7 mouse cellular contexts compared by ENCODE assay signal in genomic region chr5:34370840-34371239, GRCm38 (mm10). TPM values are rescaled to one million over a fixed set of nuclear protein-coding genes. Genes with fewer than 3 reads are reported as not detected.
DNase-seq lines count a peak whose midpoint lies in the region; ATAC-seq lines count a peak whose summit lies in the region.

No protein-coding gene starts in this region.

- WGBS in lung, embryonic 16.5 days = 19% methylated on average over 8 of the region's 8 CpGs
- WGBS in limb, embryonic 12.5 days = 37% methylated on average over 8 of the region's 8 CpGs
- WGBS in stomach, embryonic 14.5 days = 24% methylated on average over 8 of the region's 8 CpGs

- DNase-seq in lung, postnatal 36 days = no peak
- no peak for DNase-seq in thymus, postnatal 25 days
- DNase-seq in cerebellum, postnatal 36 days = no peak

- H3K27me3 ChIP-seq in lung, embryonic 16.5 days (ENCODE audit: control insufficient read depth, insufficient read depth, low read depth, low read length) = no peaks in the 10 kb centered on the region
- no peaks in the 10 kb centered on the region for H3K27me3 ChIP-seq in limb, embryonic 12.5 days
- no peaks in the 10 kb centered on the region for H3K27me3 ChIP-seq in stomach, embryonic 14.5 days (ENCODE audit: control insufficient read depth, insufficient read depth, low read length)

- H3K4me1 ChIP-seq in lung, embryonic 16.5 days (replicated peaks; ENCODE audit: control insufficient read depth, insufficient read depth, low read length) = peaks cover 18% of the 10 kb centered on the region
- H3K4me1 ChIP-seq in limb, embryonic 12.5 days (replicated peaks) = peaks cover 22% of the 10 kb centered on the region
- H3K4me1 ChIP-seq in stomach, embryonic 14.5 days (ENCODE audit: control insufficient read depth, insufficient read depth, low read length) = peaks cover 13% of the 10 kb centered on the region; the same call in 1 of the 2 replicates

- no peak for ATAC-seq in lung, embryonic 16.5 days (ENCODE audit: low read depth)
- 0 out of 2 replicates have a peak, but pooled peaks have one; percentile 4 for ATAC-seq in erythroid progenitor cell, adult 5-6 weeks (replicated peaks; ENCODE audit: low FRiP score, poor library complexity, severe bottlenecking)
- ATAC-seq in limb, embryonic 12.5 days (ENCODE audit: insufficient number of reproducible peaks, insufficient read depth, low FRiP score, low TSS enrichment, low read depth) = no peak
- ATAC-seq in stomach, embryonic 14.5 days (ENCODE audit: insufficient number of reproducible peaks, insufficient read depth, low FRiP score, low read depth) = no peak

- no peaks in the 10 kb centered on the region for H3K9me3 ChIP-seq in lung, embryonic 16.5 days (ENCODE audit: control insufficient read depth, low read length)
- H3K9me3 ChIP-seq in limb, embryonic 12.5 days = no peaks in the 10 kb centered on the region
- no peaks in the 10 kb centered on the region for H3K9me3 ChIP-seq in stomach, embryonic 14.5 days (ENCODE audit: control insufficient read depth, low read depth, low read length)

- H3K36me3 ChIP-seq in lung, embryonic 16.5 days (ENCODE audit: control insufficient read depth, insufficient read depth, low read length) = no peaks in the 10 kb centered on the region; the same call in 1 of the 2 replicates
- H3K36me3 ChIP-seq in limb, embryonic 12.5 days = peaks cover 8% of the 10 kb centered on the region; the same call in 1 of the 2 replicates
- no peaks in the 10 kb centered on the region for H3K36me3 ChIP-seq in stomach, embryonic 14.5 days (ENCODE audit: control insufficient read depth, insufficient read depth, low read length)

- H3K4me2 ChIP-seq in lung, embryonic 16.5 days (ENCODE audit: low read depth, low read length) = peak overlapping the region; percentile 60
- H3K4me2 ChIP-seq in limb, embryonic 12.5 days = peak overlapping the region; percentile 79
- peak overlapping the region; percentile 49 for H3K4me2 ChIP-seq in stomach, embryonic 14.5 days (replicated peaks; ENCODE audit: low read depth, low read length)

- H3K9ac ChIP-seq in lung, embryonic 16.5 days (ENCODE audit: low read length) = peak overlapping the region; percentile 95
- peak overlapping the region; percentile 96 for H3K9ac ChIP-seq in limb, embryonic 12.5 days (replicated peaks)
- H3K9ac ChIP-seq in stomach, embryonic 14.5 days (replicated peaks; ENCODE audit: low read depth, low read length) = peak overlapping the region; percentile 94

- no peak overlapping the region for H3K27ac ChIP-seq in lung, embryonic 16.5 days (ENCODE audit: low read length)
- no peak overlapping the region for H3K27ac ChIP-seq in limb, embryonic 12.5 days
- no peak overlapping the region for H3K27ac ChIP-seq in stomach, embryonic 14.5 days (ENCODE audit: low read length)

- peak overlapping the region; percentile 90 for H3K4me3 ChIP-seq in lung, embryonic 16.5 days (ENCODE audit: low read length)
- peak overlapping the region; percentile 87 for H3K4me3 ChIP-seq in limb, embryonic 12.5 days (replicated peaks)
- H3K4me3 ChIP-seq in stomach, embryonic 14.5 days (ENCODE audit: low read depth, low read length) = peak overlapping the region; percentile 94

RNA-seq across cellular contexts. Expression of gene Fam193a, which starts 1.1 kb away (rescaled TPM):
- polyA plus RNA-seq in lung, embryonic 16.5 days (2015; fragmentation: Nextera tagmentation; extraction: Ambion mirVana) = 10.3 and 12.7 TPM in 2 replicates
- 59.1 and 67.1 TPM in 2 replicates for total RNA-seq in erythroid progenitor cell, adult 5-6 weeks (2015; ENCODE audit: low replicate concordance)
- 48.8 and 89.6 TPM in 2 replicates for total RNA-seq in erythroid progenitor cell, adult 5-6 weeks (2017; ENCODE audit: low replicate concordance)
- polyA plus RNA-seq in limb, embryonic 12.5 days (2016; fragmentation: Nextera tagmentation; extraction: Ambion mirVana) = 13.7 and 19.8 TPM in 2 replicates
- polyA plus RNA-seq in stomach, embryonic 14.5 days (2014; fragmentation: Nextera tagmentation; extraction: Ambion mirVana) = 17.9 and 25.3 TPM in 2 replicates

RNA-seq across cellular contexts. Expression of gene Rnf4, which starts 34.8 kb away (rescaled TPM):
- 147 and 158 TPM in 2 replicates for polyA plus RNA-seq in lung, embryonic 16.5 days (2015; fragmentation: Nextera tagmentation; extraction: Ambion mirVana)
- 105 and 141 TPM in 2 replicates for total RNA-seq in erythroid progenitor cell, adult 5-6 weeks (2015; ENCODE audit: low replicate concordance)
- total RNA-seq in erythroid progenitor cell, adult 5-6 weeks (2017; ENCODE audit: low replicate concordance) = 134 and 143 TPM in 2 replicates
- polyA plus RNA-seq in limb, embryonic 12.5 days (2016; fragmentation: Nextera tagmentation; extraction: Ambion mirVana) = 181 TPM in 2 replicates
- polyA plus RNA-seq in stomach, embryonic 14.5 days (2014; fragmentation: Nextera tagmentation; extraction: Ambion mirVana) = 183 and 188 TPM in 2 replicates
